Mouse (Mus musculus) cerebellum, adult 9-11 months (tissue): ENCODE measurements around the gene Zfp317.
"Not testable (repeated sequence)": the region's sequence is repeated elsewhere in the genome, so short reads cannot be mapped to it uniquely, and the experiment has no call there.

Source experiments
- DNase-seq: peaks from one replicate; pipeline ENCODE4 v3.0.0; 2022

The Zfp317 gene

DNA sequence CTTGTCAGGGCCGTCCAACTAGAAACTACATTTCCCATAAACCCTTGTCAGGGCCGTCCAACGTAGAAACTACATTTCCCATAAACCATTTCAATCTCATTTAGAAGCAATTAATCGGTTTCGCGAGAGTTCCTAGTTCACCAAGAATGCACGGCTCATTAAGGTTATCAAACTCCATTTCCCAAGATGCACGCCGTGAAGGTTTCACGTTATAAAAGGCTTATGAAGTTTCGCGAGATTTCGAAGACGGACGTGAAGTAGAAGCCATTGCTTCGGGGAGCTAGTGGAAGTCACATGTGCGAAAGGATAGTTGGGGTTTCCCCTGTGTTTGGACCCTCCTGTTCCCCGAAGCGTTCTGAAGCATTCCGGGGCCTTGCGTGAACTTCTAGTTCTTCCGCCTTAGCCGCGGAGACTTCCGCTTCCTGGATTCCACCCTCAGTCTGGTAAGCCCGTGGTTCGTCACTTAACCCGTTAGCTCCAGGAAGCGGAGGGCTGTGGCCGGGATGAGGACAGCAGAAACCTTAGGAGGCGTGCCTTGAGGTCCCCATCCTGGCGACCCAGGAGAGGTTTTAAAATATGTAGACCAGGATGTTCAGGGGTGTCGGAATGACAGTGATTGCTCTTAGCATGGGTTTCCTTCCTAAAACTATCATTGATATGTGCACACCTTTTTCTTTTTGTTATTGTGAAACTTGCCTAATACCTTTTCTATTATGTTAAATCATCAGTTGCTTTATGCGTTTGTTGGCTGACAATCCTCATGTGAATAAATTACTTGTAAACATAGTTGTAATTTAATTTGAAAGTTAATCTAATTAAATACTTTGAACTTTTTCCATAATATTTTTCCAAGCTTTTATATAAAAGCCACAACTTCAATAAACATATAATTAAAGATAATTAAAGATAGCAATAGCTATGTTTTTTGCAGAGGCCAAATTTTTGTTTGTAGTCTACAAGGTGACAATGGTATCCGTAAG lies at the start of gene Zfp317:
Zfp317 (plus strand) TSS at position 260 of the 980 bp plus-strand sequence.
- peak; percentile 95 for DNase-seq

DNA sequence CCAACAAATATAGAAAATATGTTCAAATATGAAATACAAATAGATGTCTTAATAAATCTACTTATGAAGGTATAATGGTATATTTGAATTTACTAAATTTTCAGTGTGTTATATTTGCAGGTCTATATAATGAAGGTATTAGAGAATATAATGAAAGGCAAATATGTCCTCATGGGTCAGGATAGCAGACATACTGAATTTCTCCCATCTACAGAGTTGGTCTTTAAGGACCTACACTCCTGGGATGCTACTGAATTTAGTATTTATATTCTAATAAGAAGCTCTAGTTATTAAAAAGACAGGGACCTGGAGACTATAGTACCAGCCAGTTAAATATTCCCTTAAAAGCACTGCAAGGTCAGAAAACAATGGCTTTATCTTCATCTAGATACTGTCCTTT lies 39.6 kb upstream of the Zfp317 start, which contains the start of gene Olfr855:
Olfr855 (plus strand) TSS at position 301 of the 400 bp plus-strand sequence.
- no peak for DNase-seq

DNA sequence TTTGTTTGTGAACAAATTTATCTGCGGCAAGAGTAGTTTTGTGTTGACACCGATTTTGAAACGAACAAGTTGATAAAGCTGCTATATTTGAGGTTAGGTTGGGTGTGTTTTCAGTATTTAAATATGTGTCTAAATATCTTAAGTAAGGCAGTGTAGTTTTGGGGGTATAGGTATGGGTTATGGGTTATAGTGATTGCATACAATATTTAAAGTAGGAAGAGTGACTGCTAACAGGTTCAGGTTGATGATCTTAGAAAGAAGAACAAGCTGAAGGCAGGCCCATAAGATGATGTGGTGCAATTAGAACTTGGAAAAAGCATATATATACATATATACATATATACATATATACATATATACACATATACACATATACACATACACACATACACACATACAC lies 605 bp upstream of the Zfp317 start:
- peak; percentile 19 for DNase-seq

DNA sequence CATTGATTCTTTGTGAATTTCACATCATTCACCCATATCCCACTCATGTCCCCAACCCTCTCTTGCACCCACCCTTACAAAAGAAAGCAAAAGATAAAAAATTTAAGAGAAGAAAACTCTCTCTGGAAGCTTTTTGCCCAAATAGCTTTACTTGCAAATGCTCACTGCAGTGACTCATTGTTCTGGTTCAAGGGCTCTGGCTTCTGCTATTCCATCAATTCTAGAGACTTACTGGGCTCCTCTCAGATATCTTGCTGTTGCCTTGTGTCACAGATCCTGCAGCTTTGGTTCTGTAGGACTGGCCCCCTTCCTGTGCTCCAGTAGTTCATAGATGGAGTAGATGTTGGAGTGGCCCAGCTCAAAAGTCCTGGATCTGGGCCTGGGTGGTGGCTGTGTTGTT lies 7.7 kb downstream of the Zfp317 start:
- DNase-seq = no peak

DNA sequence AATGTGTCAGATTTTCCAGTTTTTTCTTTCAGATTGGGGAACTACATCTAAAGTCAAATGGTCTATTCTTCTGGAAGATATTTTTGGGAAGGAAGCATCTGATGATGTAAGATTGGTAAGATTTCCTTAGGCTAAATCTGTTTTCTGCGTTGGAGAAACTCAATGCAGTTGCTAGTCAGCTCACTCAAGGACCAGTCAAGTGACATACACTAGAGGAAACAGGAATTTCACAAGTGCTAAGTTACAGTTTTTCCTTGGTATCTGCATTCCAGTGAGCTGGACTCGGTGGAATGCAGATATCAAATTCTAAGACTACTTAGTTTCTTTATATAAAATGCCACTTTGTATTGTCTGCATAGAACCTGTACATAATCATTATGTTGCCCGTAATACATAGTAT lies 23.3 kb downstream of the Zfp317 start:
- no peak for DNase-seq

DNA sequence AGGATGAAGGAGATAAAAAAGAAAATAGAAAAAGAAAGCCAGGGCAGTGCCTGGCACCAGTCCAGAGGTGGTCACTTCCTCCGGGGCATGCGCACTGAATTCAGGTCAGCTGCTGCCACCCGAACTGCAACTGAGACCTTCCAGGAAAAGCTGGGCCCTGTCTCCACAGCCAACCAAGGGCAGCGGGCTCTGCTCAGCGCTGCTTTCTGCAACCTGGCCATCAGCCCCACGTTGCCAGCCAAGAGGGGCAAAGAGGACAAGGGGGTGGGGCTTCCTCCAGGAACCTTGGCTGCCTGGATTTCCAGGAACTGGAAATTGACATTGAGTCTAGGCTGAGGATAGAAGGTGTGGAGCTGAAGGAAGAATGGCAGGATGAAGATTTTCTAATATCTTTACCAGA lies 68.4 kb downstream of the Zfp317 start:
- DNase-seq = no peak

DNA sequence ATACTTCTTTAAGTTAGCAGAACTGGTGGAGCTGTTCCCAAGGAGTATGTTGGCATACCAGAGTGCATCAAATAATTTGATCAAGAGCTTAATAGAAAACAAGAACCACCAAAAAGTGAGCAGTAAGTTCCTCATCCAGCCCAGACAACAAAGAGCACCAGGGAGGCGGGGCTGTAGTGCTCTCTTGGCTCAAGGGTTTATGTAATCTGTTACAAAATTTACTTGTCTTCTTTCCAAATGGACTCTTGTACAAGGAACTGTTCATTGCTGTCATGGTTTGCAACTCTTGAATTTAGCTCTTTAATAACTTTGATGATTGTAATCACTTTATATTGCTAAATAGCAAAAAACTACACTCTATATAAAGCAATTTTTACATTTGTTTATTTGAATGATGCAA lies 69.5 kb downstream of the Zfp317 start:
- no peak for DNase-seq

DNA sequence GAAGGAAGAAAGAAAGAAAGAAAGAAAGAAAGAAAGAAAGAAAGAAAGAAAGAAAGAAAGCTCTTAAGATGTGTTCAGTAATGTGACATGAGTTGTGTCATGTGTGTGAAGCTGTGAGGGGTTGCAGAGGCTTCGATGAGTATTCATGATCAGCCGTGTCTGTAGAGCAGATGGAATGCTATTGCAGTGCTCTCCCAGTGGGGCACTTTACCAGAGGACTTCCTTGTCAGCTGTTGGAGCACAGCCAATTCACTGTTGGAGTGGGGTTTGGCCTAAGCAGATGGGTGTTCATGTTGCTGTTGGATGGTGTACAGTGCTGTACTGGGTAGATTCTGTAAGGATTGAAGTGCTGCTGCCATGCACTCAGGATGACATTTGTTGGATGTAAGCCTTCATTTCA lies 70.5 kb downstream of the Zfp317 start:
- DNase-seq = no peak

DNA sequence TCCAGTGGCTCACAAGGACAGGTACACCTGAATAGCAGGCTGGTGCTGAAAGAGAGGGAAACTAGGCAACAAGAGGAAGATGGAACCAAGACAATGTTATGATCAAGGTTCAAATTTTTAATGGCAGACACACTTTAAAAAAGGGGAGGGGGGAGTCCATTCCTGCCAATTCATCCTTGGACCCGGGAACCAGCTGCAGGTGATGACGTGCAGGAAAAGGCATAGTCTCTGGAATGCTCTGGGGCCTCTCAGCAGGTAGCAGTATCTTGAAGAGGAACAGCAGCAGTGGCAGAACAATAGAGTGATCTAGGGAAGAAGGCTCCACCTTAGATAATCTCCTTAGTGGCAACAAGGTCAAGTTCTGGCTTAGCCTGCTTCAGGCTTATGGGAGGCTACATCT lies 72.4 kb downstream of the Zfp317 start:
- not testable (repeated sequence) for DNase-seq

DNA sequence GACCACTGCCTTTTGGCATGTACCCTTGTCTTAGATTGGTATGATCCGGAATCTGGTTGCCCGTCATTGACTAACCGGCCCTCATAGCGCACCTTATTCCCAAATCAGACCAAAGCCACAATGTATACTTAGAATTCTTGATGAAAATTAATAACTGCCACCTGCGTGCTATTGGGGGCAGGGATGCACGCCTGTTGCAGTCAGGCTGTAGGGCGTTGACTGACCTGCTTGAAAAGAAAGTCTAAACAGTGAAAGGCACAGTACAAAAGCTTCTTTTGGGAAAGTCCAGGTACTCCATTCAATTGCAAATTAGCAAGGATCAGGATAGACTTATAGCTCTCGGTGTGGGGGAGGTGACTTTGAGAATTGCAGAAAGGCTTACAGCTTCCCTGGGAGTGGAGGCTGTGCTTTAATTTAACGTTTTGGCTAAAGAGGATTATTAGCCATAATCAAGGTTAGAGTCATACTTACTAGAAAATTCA lies 73.0 kb downstream of the Zfp317 start:
- not testable (repeated sequence) for DNase-seq
